ENCODE assay signal across 8 mouse cellular contexts in genomic region chr3:14874402-14875040, GRCm38 (mm10). TPM values are rescaled to one million over a fixed set of nuclear protein-coding genes. Genes with fewer than 3 reads are reported as not detected.
DNase-seq lines count a peak whose midpoint lies in the region; ATAC-seq lines count a peak whose summit lies in the region.

No protein-coding gene starts in this region.

- no peak overlapping the region for H3K4me2 ChIP-seq in embryonic facial prominence, embryonic 11.5 days (ENCODE audit: low read depth, low read length)
- H3K4me2 ChIP-seq in liver, embryonic 11.5 days = 0 out of 2 replicates have a peak overlapping the region, but pooled peaks have one; percentile 1
- no peak overlapping the region for H3K4me2 ChIP-seq in stomach, embryonic 14.5 days (replicated peaks; ENCODE audit: low read depth, low read length)
- H3K4me2 ChIP-seq in heart, embryonic 12.5 days = no peak overlapping the region

- 45% methylated on average over 8 of the region's 8 CpGs for WGBS in embryonic facial prominence, embryonic 11.5 days
- WGBS in embryonic facial prominence, embryonic 10.5 days = 48% methylated on average over 8 of the region's 8 CpGs
- 35% methylated on average over 8 of the region's 8 CpGs for WGBS in liver, embryonic 11.5 days
- 23% methylated on average over 8 of the region's 8 CpGs for WGBS in stomach, embryonic 14.5 days
- whole genome bisulfite sequencing in heart, embryonic 12.5 days = 31% methylated on average over 8 of the region's 8 CpGs

- H3K27ac ChIP-seq in embryonic facial prominence, embryonic 11.5 days (replicated peaks; ENCODE audit: low read depth, low read length) = no peak overlapping the region
- no peak overlapping the region for H3K27ac ChIP-seq in embryonic facial prominence, embryonic 10.5 days (replicated peaks)
- no peak overlapping the region for H3K27ac ChIP-seq in liver, embryonic 11.5 days (ENCODE audit: low read depth, low read length)
- no peak overlapping the region for H3K27ac ChIP-seq in stomach, embryonic 14.5 days (ENCODE audit: low read length)
- no peak overlapping the region for H3K27ac ChIP-seq in heart, embryonic 12.5 days (ENCODE audit: poor library complexity, severe bottlenecking)

- DNase-seq in embryonic facial prominence, embryonic 11.5 days (ENCODE audit: low spot score) = peak; percentile 85
- no peak for DNase-seq in embryonic facial prominence, embryonic 10.5 days (ENCODE audit: low spot score)
- DNase-seq in thymus, postnatal 14 days = peak; percentile 14
- no peak for DNase-seq in thymus, postnatal 25 days
- no peak for DNase-seq in liver, embryonic 11.5 days (ENCODE audit: low spot score)
- no peak for DNase-seq in right cerebral cortex, adult 18-20 months

- H3K4me3 ChIP-seq in embryonic facial prominence, embryonic 11.5 days (ENCODE audit: low read depth, low read length) = no peak overlapping the region
- no peak overlapping the region for H3K4me3 ChIP-seq in embryonic facial prominence, embryonic 10.5 days
- no peak overlapping the region for H3K4me3 ChIP-seq in liver, embryonic 11.5 days (ENCODE audit: low read depth, low read length)
- no peak overlapping the region for H3K4me3 ChIP-seq in stomach, embryonic 14.5 days (ENCODE audit: low read depth, low read length)
- H3K4me3 ChIP-seq in heart, embryonic 12.5 days = no peak overlapping the region

- no peak for ATAC-seq in embryonic facial prominence, embryonic 11.5 days (replicated peaks; ENCODE audit: insufficient number of reproducible peaks, low FRiP score, low TSS enrichment, low read depth)
- no peak for ATAC-seq in liver, embryonic 11.5 days (replicated peaks; ENCODE audit: low FRiP score)
- ATAC-seq in stomach, embryonic 14.5 days (ENCODE audit: insufficient number of reproducible peaks, insufficient read depth, low FRiP score, low read depth) = peak; percentile 60; the same call in 1 of the 2 replicates
- no peak for ATAC-seq in heart, embryonic 12.5 days (ENCODE audit: insufficient number of reproducible peaks, low FRiP score)

- no peaks in the 10 kb centered on the region for H3K27me3 ChIP-seq in embryonic facial prominence, embryonic 11.5 days (ENCODE audit: control insufficient read depth, insufficient read depth, low read length)
- no peaks in the 10 kb centered on the region for H3K27me3 ChIP-seq in embryonic facial prominence, embryonic 10.5 days (replicated peaks; ENCODE audit: low read depth, poor library complexity, severe bottlenecking)
- H3K27me3 ChIP-seq in liver, embryonic 11.5 days (replicated peaks; ENCODE audit: control insufficient read depth, insufficient read depth, low read length) = no peaks in the 10 kb centered on the region
- no peaks in the 10 kb centered on the region for H3K27me3 ChIP-seq in stomach, embryonic 14.5 days (ENCODE audit: control insufficient read depth, insufficient read depth, low read length)
- H3K27me3 ChIP-seq in heart, embryonic 12.5 days (replicated peaks) = no peaks in the 10 kb centered on the region

- no peaks in the 10 kb centered on the region for H3K36me3 ChIP-seq in embryonic facial prominence, embryonic 11.5 days (replicated peaks; ENCODE audit: control insufficient read depth, insufficient read depth, low read depth, low read length)
- no peaks in the 10 kb centered on the region for H3K36me3 ChIP-seq in embryonic facial prominence, embryonic 10.5 days (replicated peaks)
- H3K36me3 ChIP-seq in liver, embryonic 11.5 days (ENCODE audit: control insufficient read depth, insufficient read depth, low read length) = no peaks in the 10 kb centered on the region
- no peaks in the 10 kb centered on the region for H3K36me3 ChIP-seq in stomach, embryonic 14.5 days (ENCODE audit: control insufficient read depth, insufficient read depth, low read length)
- no peaks in the 10 kb centered on the region for H3K36me3 ChIP-seq in heart, embryonic 12.5 days

- H3K4me1 ChIP-seq in embryonic facial prominence, embryonic 11.5 days (ENCODE audit: control insufficient read depth, insufficient read depth, low read length) = no peaks in the 10 kb centered on the region
- H3K4me1 ChIP-seq in embryonic facial prominence, embryonic 10.5 days = peaks cover 4% of the 10 kb centered on the region; the same call in 1 of the 2 replicates
- peaks cover 21% of the 10 kb centered on the region for H3K4me1 ChIP-seq in liver, embryonic 11.5 days (replicated peaks; ENCODE audit: control insufficient read depth, insufficient read depth, low read length)
- no peaks in the 10 kb centered on the region for H3K4me1 ChIP-seq in stomach, embryonic 14.5 days (ENCODE audit: control insufficient read depth, insufficient read depth, low read length)
- 0 out of 2 replicates have a peak, but pooled peaks cover 5% of the 10 kb centered on the region for H3K4me1 ChIP-seq in heart, embryonic 12.5 days (replicated peaks)

- no peaks in the 10 kb centered on the region for H3K9me3 ChIP-seq in embryonic facial prominence, embryonic 11.5 days (replicated peaks; ENCODE audit: control insufficient read depth, low read length)
- no peaks in the 10 kb centered on the region for H3K9me3 ChIP-seq in embryonic facial prominence, embryonic 10.5 days
- no peaks in the 10 kb centered on the region for H3K9me3 ChIP-seq in liver, embryonic 11.5 days (ENCODE audit: control insufficient read depth, low read length)
- no peaks in the 10 kb centered on the region for H3K9me3 ChIP-seq in stomach, embryonic 14.5 days (ENCODE audit: control insufficient read depth, low read depth, low read length)
- no peaks in the 10 kb centered on the region for H3K9me3 ChIP-seq in heart, embryonic 12.5 days (replicated peaks)

- H3K9ac ChIP-seq in embryonic facial prominence, embryonic 11.5 days (replicated peaks; ENCODE audit: low read length) = no peak overlapping the region
- no peak overlapping the region for H3K9ac ChIP-seq in liver, embryonic 11.5 days (ENCODE audit: low read depth, low read length)
- H3K9ac ChIP-seq in stomach, embryonic 14.5 days (replicated peaks; ENCODE audit: low read depth, low read length) = no peak overlapping the region
- H3K9ac ChIP-seq in heart, embryonic 12.5 days = no peak overlapping the region

RNA-seq across cellular contexts. Expression of gene Car3, which starts 11.2 kb away (rescaled TPM):
- polyA plus RNA-seq in embryonic facial prominence, embryonic 11.5 days (2014; fragmentation: Nextera tagmentation; extraction: Ambion mirVana) = 4.8 and 7.5 TPM in 2 replicates
- 1.7 and 2.0 TPM in 2 replicates for polyA plus RNA-seq in embryonic facial prominence, embryonic 10.5 days (2016; fragmentation: Nextera tagmentation; extraction: Ambion mirVana)
- 3.2 and 3.5 TPM in 2 replicates for polyA plus RNA-seq in liver, embryonic 11.5 days (2014; fragmentation: Nextera tagmentation; extraction: Ambion mirVana)
- 7.9 and 8.8 TPM in 2 replicates for polyA plus RNA-seq in stomach, embryonic 14.5 days (2014; fragmentation: Nextera tagmentation; extraction: Ambion mirVana)
- 25.2 and 27.4 TPM in 2 replicates for polyA plus RNA-seq in heart, embryonic 12.5 days (2016; fragmentation: Nextera tagmentation; extraction: Ambion mirVana)

RNA-seq across cellular contexts. Expression of gene Car2, which starts 11.6 kb away (rescaled TPM):
- polyA plus RNA-seq in embryonic facial prominence, embryonic 11.5 days (2014; fragmentation: Nextera tagmentation; extraction: Ambion mirVana) = 91.5 and 99.6 TPM in 2 replicates
- 72.8 and 77.4 TPM in 2 replicates for polyA plus RNA-seq in embryonic facial prominence, embryonic 10.5 days (2016; fragmentation: Nextera tagmentation; extraction: Ambion mirVana)
- 1,283 and 1,400 TPM in 2 replicates for polyA plus RNA-seq in liver, embryonic 11.5 days (2014; fragmentation: Nextera tagmentation; extraction: Ambion mirVana)
- 74.3 and 78.7 TPM in 2 replicates for polyA plus RNA-seq in stomach, embryonic 14.5 days (2014; fragmentation: Nextera tagmentation; extraction: Ambion mirVana)
- 180 and 196 TPM in 2 replicates for polyA plus RNA-seq in heart, embryonic 12.5 days (2016; fragmentation: Nextera tagmentation; extraction: Ambion mirVana)

Comparison
In these comparisons a context has a peak if more than half of its experiments do, and no peak if none do; other contexts are left out.
1. DNase-seq: peak in embryonic facial prominence, embryonic 11.5 days (single experiment) and thymus, postnatal 14 days (single experiment); none in embryonic facial prominence, embryonic 10.5 days (single experiment), thymus, postnatal 25 days (single experiment), liver, embryonic 11.5 days (single experiment) and right cerebral cortex, adult 18-20 months (single experiment).